Mouse (Mus musculus): Measurements from ENCODE around the gene Magi1.
A peak's percentile ranks its signal among the peaks of the same experiment; 100 is the strongest.

Gene Magi1

GRCm38 (mm10) chr6:94283318-94284061 lies at the start of gene Magi1:
Gene Magi1 (minus strand): TSS chr6:94283917.
- DNase-seq = peak; percentile 96

- no peak for DNase-seq
Observed at GRCm38 (mm10) chr6:94327143-94327542, 43.4 kb upstream of the Magi1 start.

GRCm38 (mm10) chr6:94316886-94317285 lies 33.2 kb upstream of the Magi1 start:
- DNase-seq = peak; percentile 56

- peak; percentile 15 for DNase-seq
Observed at GRCm38 (mm10) chr6:94312285-94312684, 28.6 kb upstream of the Magi1 start.

GRCm38 (mm10) chr6:94308498-94308897 lies 24.8 kb upstream of the Magi1 start:
- no peak for DNase-seq

DNA sequence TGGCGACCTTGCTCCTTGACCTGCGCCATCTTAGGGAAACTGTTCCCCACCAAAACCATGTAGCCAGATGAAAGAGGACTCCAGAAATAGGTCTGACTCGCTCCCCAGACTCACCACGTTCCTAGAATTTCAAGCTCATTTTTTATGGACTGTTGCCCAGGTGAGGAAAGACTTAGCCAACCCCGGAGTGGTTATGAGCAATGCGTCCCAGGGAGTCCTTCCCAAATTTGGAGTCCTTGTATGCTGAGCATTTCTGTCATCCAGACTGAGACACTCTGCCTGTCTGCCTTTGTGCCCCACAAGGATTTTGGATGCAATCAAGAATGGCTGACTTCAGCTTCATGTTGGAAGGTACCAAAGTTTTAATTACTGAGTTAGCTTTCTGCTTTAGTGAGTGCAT lies 19.8 kb upstream of the Magi1 start:
- DNase-seq = no peak

GRCm38 (mm10) chr6:94301804-94302203 lies 18.1 kb upstream of the Magi1 start:
- no peak for DNase-seq

- DNase-seq = no peak
Observed at GRCm38 (mm10) chr6:94300562-94300961, 16.8 kb upstream of the Magi1 start.

DNA sequence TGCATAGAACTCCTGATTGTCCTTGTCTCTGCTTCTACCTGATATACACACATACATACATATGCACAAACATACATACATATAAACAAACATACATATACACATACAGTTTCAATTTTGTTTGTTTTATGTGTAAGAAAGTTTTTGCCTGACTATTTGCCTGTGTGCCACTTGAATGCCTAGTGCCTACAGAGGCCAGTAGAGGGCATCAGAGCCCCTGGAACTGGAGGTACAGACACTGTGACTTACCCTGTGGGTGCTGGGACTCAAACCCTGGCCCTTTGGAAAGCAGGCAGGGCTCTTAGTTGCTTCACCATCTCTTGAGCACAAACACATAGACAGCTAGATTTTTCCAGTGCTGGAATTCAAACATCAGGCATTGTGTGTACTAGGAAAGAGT lies 3.7 kb upstream of the Magi1 start:
- DNase-seq = no peak

- no peak for DNase-seq
Observed at GRCm38 (mm10) chr6:94286555-94286954, 2.8 kb upstream of the Magi1 start.

- peak; percentile 71 for DNase-seq
Observed at GRCm38 (mm10) chr6:94284089-94284825, 540 bp upstream of the Magi1 start.

DNA sequence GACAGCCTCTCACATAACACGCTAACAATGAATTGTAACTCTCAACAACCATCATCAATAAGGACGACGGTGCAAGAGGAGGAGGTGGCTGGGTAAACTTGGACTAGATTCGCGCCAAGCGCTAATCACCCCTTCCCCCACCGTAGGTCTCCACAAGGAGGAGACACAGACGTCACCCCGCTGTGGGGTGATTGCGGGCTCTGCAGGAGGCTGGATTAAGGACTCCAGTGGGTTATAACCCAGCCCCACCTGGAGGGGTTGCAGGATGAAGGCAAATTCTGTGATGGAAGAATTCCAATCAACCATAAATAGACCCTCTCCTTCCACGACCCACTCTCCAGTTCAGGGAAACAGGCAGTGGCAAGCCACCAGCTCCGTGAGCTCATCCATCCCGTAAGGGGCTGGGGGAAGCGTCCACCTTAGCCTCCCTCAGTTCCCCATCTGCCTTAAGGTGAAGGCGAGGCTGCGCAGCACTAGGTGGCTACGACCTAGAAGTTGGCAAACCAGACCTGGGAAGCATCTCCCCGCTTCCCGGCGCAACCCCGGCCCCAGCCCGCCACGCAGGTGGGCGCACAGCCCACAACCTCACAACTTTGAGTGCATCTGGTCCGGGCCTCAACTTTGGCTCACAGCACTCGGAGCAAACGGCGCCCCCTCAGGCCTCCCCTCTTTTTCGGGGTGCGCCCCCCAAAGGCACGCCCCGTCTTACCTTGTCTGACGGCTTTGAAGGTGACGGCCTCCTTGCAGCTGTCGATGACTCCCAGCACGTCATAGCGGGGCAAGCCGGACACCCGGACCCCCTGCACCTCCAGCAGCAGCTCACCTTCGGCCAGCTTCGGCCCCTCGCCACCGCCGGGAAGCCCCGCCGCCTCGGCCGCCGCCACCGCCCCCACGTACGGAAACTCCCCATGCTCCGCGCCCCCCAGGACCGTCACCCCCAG lies 1.1 kb downstream of the Magi1 start:
- peak; percentile 52 for DNase-seq

DNA sequence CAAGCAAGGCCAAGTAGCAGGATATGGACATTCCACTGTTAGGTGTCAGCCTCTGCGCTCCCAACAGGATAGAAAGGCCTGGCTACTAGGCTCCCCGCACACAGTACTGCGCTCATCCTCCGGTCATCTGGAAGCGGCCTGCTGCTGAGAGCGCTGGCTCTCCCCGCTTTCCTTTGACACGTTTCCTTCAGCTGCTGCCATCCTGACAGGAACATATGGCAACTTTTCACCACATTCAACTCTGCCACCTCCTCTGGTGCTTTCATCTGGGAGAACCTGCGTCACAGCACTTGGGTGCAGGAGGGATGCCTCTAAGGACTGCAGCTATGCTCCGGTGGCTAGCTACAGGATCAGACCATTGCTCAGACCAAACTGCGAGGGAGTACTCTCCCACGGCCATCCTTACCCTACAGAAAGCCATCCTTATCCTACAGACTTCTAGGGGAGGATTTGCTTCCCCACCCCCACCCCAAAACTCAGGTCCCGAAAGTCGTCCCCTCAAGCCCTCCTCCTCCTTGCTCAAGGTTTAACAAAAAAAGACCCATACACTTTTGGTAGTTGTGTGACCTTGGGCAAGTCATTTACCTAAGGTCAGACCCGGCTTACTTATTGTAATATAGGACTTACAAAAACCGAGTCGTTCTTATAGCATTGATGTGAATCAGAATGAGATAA lies 2.0 kb downstream of the Magi1 start:
- DNase-seq = peak; percentile 22

GRCm38 (mm10) chr6:94273941-94274340 lies 9.8 kb downstream of the Magi1 start:
- DNase-seq = no peak

DNA sequence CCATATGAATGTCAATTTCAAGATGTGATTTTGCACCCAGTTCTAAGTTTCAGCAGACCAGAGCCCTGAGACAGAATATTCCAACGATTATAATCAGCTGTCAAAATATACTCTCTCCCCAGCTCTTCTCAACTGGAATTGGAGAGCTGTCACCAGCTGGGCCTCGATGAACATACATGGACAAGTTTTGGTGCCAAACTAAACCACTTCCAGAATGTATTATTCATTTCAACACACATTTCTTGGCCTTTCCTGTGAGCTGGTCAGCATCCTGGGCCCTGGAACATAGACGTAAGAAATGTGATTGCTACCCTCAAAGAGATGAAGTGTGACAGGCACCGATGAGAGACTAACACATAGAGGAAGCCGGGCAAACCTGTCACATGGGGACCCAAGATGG lies 13.7 kb downstream of the Magi1 start:
- DNase-seq = no peak

- DNase-seq = no peak
Observed at GRCm38 (mm10) chr6:94269174-94269573, 14.5 kb downstream of the Magi1 start.

DNA sequence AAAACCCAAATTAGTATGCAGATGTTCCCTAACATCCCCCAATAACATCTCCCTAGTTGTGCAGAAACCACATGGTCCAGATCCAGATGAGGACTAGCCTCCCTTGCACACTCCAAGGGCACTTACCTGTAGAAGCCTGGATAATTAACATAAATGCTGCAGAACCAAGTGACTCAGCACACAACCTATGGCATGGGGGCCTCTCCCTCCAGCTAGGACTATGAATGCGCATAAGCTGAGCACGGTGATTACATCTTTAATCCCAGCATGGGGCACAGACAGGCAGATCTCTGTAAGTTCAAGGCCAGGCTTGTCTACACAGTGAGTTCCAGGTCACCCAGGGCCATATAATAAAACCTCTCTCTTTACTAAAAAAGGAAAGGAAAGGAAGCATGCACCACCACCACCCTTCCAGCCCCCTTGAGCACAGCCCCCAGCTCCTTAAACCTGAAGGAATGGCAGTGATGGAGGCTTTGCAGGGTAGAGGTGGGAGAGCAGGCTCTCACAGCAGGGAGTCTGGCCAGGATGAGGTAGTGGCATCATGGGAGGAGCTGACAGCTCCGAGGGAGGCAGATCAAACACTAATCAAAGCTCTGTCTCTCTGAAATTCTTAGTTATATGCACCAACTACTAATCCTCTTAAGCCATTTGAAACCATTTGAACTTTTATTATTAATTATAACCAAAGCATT lies 18.3 kb downstream of the Magi1 start:
- no peak for DNase-seq

DNA sequence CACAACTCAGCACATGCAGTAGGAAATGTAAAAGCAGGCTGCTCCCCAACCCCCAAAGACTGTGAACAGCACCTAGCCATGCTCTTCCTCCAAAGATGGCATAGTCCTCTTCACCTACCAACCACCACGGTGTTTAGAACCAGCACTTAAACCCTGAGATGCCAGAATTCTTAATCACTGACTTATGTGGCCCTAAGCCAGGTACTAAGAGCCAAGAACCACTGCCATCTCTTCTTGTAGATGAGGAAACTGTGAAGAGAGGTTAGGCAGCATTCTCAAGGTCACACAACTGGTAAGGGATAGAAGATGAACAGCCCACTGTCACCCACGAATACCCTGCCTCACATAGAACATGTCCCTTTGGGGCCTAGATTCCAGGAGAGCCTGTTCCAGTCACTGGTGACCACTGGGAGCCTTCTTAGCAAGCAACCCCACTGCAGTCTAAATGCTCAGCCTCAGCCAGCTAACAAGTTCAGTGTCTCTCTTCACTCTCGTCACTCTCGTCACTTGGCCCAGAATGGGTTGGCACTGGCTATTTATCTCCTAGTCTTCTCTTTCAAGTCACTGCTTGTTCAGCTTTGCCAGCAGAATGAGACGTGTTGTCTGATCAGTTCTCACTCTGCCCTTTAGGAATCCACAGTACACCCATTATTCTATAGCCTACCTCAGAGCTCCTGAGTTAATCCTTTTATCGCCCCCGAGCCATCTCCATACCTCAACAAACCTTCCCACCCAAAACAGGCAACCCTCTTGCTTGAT lies 19.4 kb downstream of the Magi1 start:
- no peak for DNase-seq

GRCm38 (mm10) chr6:94260831-94261230 lies 22.9 kb downstream of the Magi1 start:
- no peak for DNase-seq

DNA sequence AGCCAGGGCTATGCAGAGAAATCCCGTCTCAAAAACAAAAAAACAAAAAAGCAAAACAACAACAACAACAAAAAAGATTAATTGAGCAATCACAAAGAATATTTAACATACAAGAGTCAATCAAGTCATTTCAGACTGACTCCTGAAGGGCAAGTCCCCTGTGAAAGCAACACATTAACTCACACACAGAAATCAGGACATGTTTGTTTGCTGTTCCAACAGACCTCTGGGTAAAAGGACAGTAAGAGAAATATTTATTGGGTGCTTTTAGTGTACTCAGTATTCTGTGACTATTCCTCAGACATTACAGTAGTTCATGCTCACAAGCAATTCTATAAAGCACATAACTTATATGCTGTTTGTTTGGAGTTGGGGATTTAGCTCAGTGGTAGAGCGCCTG lies 23.7 kb downstream of the Magi1 start:
- no peak for DNase-seq

- DNase-seq = no peak
Observed at GRCm38 (mm10) chr6:94257831-94258173, 25.9 kb downstream of the Magi1 start.

Measured in kidney, postnatal 10 days (tissue).